Mouse (Mus musculus): ENCODE data around the gene Idh3a. TPM values are rescaled to one million over a fixed set of nuclear protein-coding genes. Genes with fewer than 3 reads are reported as not detected.
A peak's percentile ranks its signal among the peaks of the same experiment; 100 is the strongest.

The Idh3a gene
- polyA plus RNA-seq, 1 experiment from 2014 or later = 159 TPM

- ATAC-seq (ENCODE audit: low read depth) (no peak), DNase-seq (ENCODE audit: low spot score) (peak; percentile 26)
- Histone ChIP-seq H3K27ac (replicated peaks; ENCODE audit: low read depth, low read length) (no peak overlapping the region), H3K27me3 (replicated peaks; ENCODE audit: control insufficient read depth, insufficient read depth, low read length) (no peaks in the 10 kb centered on the region), H3K4me2 (ENCODE audit: low read depth, low read length) (no peak overlapping the region), H3K9ac (ENCODE audit: low read depth, low read length) (no peak overlapping the region), H3K9me3 (ENCODE audit: control insufficient read depth, low read length) (no peaks in the 10 kb centered on the region), H3K36me3 (ENCODE audit: control insufficient read depth, insufficient read depth, low read length) (0 out of 2 replicates have a peak, but pooled peaks cover 12% of the 10 kb centered on the region), H3K4me3 (ENCODE audit: low read depth, low read length) (no peak overlapping the region), H3K4me1 (ENCODE audit: control insufficient read depth, insufficient read depth, low read length) (no peaks in the 10 kb centered on the region)
- WGBS = 18% methylated on average over 5 of the region's 5 CpGs
These were observed 38.6 kb upstream of the Idh3a start for GRCm38 (mm10) chr9:54547536-54547935.

GRCm38 (mm10) chr9:54549433-54549832 is 36.7 kb upstream of the Idh3a start:
- Histone ChIP-seq H3K9me3 (ENCODE audit: control insufficient read depth, low read length) (no peaks in the 10 kb centered on the region), H3K27me3 (replicated peaks; ENCODE audit: control insufficient read depth, insufficient read depth, low read length) (no peaks in the 10 kb centered on the region), H3K36me3 (ENCODE audit: control insufficient read depth, insufficient read depth, low read length) (0 out of 2 replicates have a peak, but pooled peaks cover 12% of the 10 kb centered on the region), H3K27ac (replicated peaks; ENCODE audit: low read depth, low read length) (no peak overlapping the region), H3K9ac (ENCODE audit: low read depth, low read length) (no peak overlapping the region), H3K4me1 (ENCODE audit: control insufficient read depth, insufficient read depth, low read length) (no peaks in the 10 kb centered on the region), H3K4me2 (ENCODE audit: low read depth, low read length) (no peak overlapping the region), H3K4me3 (ENCODE audit: low read depth, low read length) (no peak overlapping the region)
- WGBS = 85% methylated on average over 6 of the region's 6 CpGs
- ATAC-seq (ENCODE audit: low read depth) (no peak), DNase-seq (ENCODE audit: low spot score) (no peak)

- peak; percentile 20 for DNase-seq (ENCODE audit: low spot score)
- H3K27ac ChIP-seq (replicated peaks; ENCODE audit: low read depth, low read length) = no peak overlapping the region
- H3K36me3 ChIP-seq (ENCODE audit: control insufficient read depth, insufficient read depth, low read length) = 0 out of 2 replicates have a peak, but pooled peaks cover 6% of the 10 kb centered on the region
- H3K4me1 ChIP-seq (ENCODE audit: control insufficient read depth, insufficient read depth, low read length) = no peaks in the 10 kb centered on the region
- no peak overlapping the region for H3K4me3 ChIP-seq (ENCODE audit: low read depth, low read length)
- ATAC-seq (ENCODE audit: low read depth) = peak; percentile 72
- 29% methylated on average over 5 of the region's 5 CpGs for WGBS
- no peak overlapping the region for H3K9ac ChIP-seq (ENCODE audit: low read depth, low read length)
- H3K4me2 ChIP-seq (ENCODE audit: low read depth, low read length) = no peak overlapping the region
- H3K27me3 ChIP-seq (replicated peaks; ENCODE audit: control insufficient read depth, insufficient read depth, low read length) = no peaks in the 10 kb centered on the region
- no peaks in the 10 kb centered on the region for H3K9me3 ChIP-seq (ENCODE audit: control insufficient read depth, low read length)
These were observed 33.7 kb upstream of the Idh3a start for GRCm38 (mm10) chr9:54552409-54552808.

- H3K9me3 ChIP-seq (ENCODE audit: control insufficient read depth, low read length) = no peaks in the 10 kb centered on the region
- no peak overlapping the region for H3K4me3 ChIP-seq (ENCODE audit: low read depth, low read length)
- no peak overlapping the region for H3K9ac ChIP-seq (ENCODE audit: low read depth, low read length)
- no peak overlapping the region for H3K4me2 ChIP-seq (ENCODE audit: low read depth, low read length)
- H3K36me3 ChIP-seq (ENCODE audit: control insufficient read depth, insufficient read depth, low read length) = no peaks in the 10 kb centered on the region
- 67% methylated on average over 2 of the region's 2 CpGs for WGBS
- no peaks in the 10 kb centered on the region for H3K27me3 ChIP-seq (replicated peaks; ENCODE audit: control insufficient read depth, insufficient read depth, low read length)
- H3K27ac ChIP-seq (replicated peaks; ENCODE audit: low read depth, low read length) = no peak overlapping the region
- ATAC-seq (ENCODE audit: low read depth) (no peak), DNase-seq (ENCODE audit: low spot score) (no peak)
- H3K4me1 ChIP-seq (ENCODE audit: control insufficient read depth, insufficient read depth, low read length) = 0 out of 2 replicates have a peak, but pooled peaks cover 5% of the 10 kb centered on the region
These were observed 31.1 kb upstream of the Idh3a start for GRCm38 (mm10) chr9:54555044-54555443.

GRCm38 (mm10) chr9:54558731-54559130 is 27.4 kb upstream of the Idh3a start:
- H3K4me2 ChIP-seq (ENCODE audit: low read depth, low read length) = peak overlapping the region; percentile 73; the same call in 1 of the 2 replicates
- ATAC-seq (ENCODE audit: low read depth) (no peak), DNase-seq (ENCODE audit: low spot score) (no peak)
- H3K4me3 ChIP-seq (ENCODE audit: low read depth, low read length) = no peak overlapping the region
- no peaks in the 10 kb centered on the region for H3K36me3 ChIP-seq (ENCODE audit: control insufficient read depth, insufficient read depth, low read length)
- H3K27me3 ChIP-seq (replicated peaks; ENCODE audit: control insufficient read depth, insufficient read depth, low read length) = no peaks in the 10 kb centered on the region
- H3K4me1 ChIP-seq (ENCODE audit: control insufficient read depth, insufficient read depth, low read length) = 0 out of 2 replicates have a peak, but pooled peaks cover 5% of the 10 kb centered on the region
- no peak overlapping the region for H3K27ac ChIP-seq (replicated peaks; ENCODE audit: low read depth, low read length)
- H3K9me3 ChIP-seq (ENCODE audit: control insufficient read depth, low read length) = no peaks in the 10 kb centered on the region
- 60% methylated on average over 7 of the region's 8 CpGs for WGBS
- H3K9ac ChIP-seq (ENCODE audit: low read depth, low read length) = no peak overlapping the region

- Histone ChIP-seq H3K27me3 (replicated peaks; ENCODE audit: control insufficient read depth, insufficient read depth, low read length) (no peaks in the 10 kb centered on the region), H3K4me2 (ENCODE audit: low read depth, low read length) (peak within 1 kb of the TSS; percentile 73), H3K27ac (replicated peaks; ENCODE audit: low read depth, low read length) (no peak within 1 kb of the TSS), H3K36me3 (ENCODE audit: control insufficient read depth, insufficient read depth, low read length) (no peaks in the 10 kb centered on the region), H3K4me3 (ENCODE audit: low read depth, low read length) (peak within 1 kb of the TSS; percentile 52), H3K9ac (ENCODE audit: low read depth, low read length) (peak within 1 kb of the TSS; percentile 58), H3K4me1 (ENCODE audit: control insufficient read depth, insufficient read depth, low read length) (0 out of 2 replicates have a peak, but pooled peaks cover 5% of the 10 kb centered on the region), H3K9me3 (ENCODE audit: control insufficient read depth, low read length) (no peaks in the 10 kb centered on the region)
- DNase-seq (ENCODE audit: low spot score) = peak; percentile 93
- ATAC-seq (ENCODE audit: low read depth) = peak; percentile 97
- WGBS = 3% methylated on average over 30 of the region's 54 CpGs
These were observed 26.2 kb upstream of the Idh3a start, which contains the start of gene Cib2 for GRCm38 (mm10) chr9:54559771-54560471. Gene Cib2 (minus strand): TSS chr9:54560218.

GRCm38 (mm10) chr9:54560831-54561601 is 25.1 kb upstream of the Idh3a start:
- Histone ChIP-seq H3K4me2 (ENCODE audit: low read depth, low read length) (no peak overlapping the region), H3K36me3 (ENCODE audit: control insufficient read depth, insufficient read depth, low read length) (no peaks in the 10 kb centered on the region), H3K27me3 (replicated peaks; ENCODE audit: control insufficient read depth, insufficient read depth, low read length) (no peaks in the 10 kb centered on the region), H3K4me3 (ENCODE audit: low read depth, low read length) (no peak overlapping the region), H3K9me3 (ENCODE audit: control insufficient read depth, low read length) (no peaks in the 10 kb centered on the region), H3K4me1 (ENCODE audit: control insufficient read depth, insufficient read depth, low read length) (0 out of 2 replicates have a peak, but pooled peaks cover 5% of the 10 kb centered on the region), H3K27ac (replicated peaks; ENCODE audit: low read depth, low read length) (no peak overlapping the region), H3K9ac (ENCODE audit: low read depth, low read length) (no peak overlapping the region)
- DNase-seq (ENCODE audit: low spot score) (no peak), ATAC-seq (ENCODE audit: low read depth) (no peak)
- WGBS = 81% methylated on average over 8 of the region's 8 CpGs

- no peaks in the 10 kb centered on the region for H3K9me3 ChIP-seq (ENCODE audit: control insufficient read depth, low read length)
- ATAC-seq (ENCODE audit: low read depth) (peak; percentile 85), DNase-seq (ENCODE audit: low spot score) (peak; percentile 82)
- no peak overlapping the region for H3K4me3 ChIP-seq (ENCODE audit: low read depth, low read length)
- H3K27me3 ChIP-seq (replicated peaks; ENCODE audit: control insufficient read depth, insufficient read depth, low read length) = no peaks in the 10 kb centered on the region
- no peak overlapping the region for H3K9ac ChIP-seq (ENCODE audit: low read depth, low read length)
- H3K4me1 ChIP-seq (ENCODE audit: control insufficient read depth, insufficient read depth, low read length) = no peaks in the 10 kb centered on the region
- peak overlapping the region; percentile 44; the same call in 1 of the 2 replicates for H3K27ac ChIP-seq (replicated peaks; ENCODE audit: low read depth, low read length)
- no peaks in the 10 kb centered on the region for H3K36me3 ChIP-seq (ENCODE audit: control insufficient read depth, insufficient read depth, low read length)
- 39% methylated on average over 4 of the region's 4 CpGs for WGBS
- H3K4me2 ChIP-seq (ENCODE audit: low read depth, low read length) = no peak overlapping the region
These were observed 19.2 kb upstream of the Idh3a start for GRCm38 (mm10) chr9:54566958-54567357.
